Mouse (Mus musculus) cortical plate, adult 2 months (tissue): Measurements from ENCODE around the gene Gnptg. TPM values are rescaled to one million over a fixed set of nuclear protein-coding genes. Genes with fewer than 3 reads are reported as not detected.

Experiments used
- H3K27ac ChIP-seq: fragments of 200-500 bp; 2 replicates; pipeline ENCODE4 v1.5.1; 2012; ENCODE audit warnings: low read length, control low read depth, inconsistent platforms; ENCODE audit not compliant: insufficient read depth
- H3K4me1 ChIP-seq: fragments of 200-500 bp; 2 replicates; pipeline ENCODE4 v1.6.1; 2011; ENCODE audit warnings: low read length; ENCODE audit not compliant: control insufficient read depth, insufficient read depth
- H3K4me3 ChIP-seq: fragments of 200-500 bp; 2 replicates; pipeline ENCODE4 v1.5.1; 2011; ENCODE audit warnings: mild to moderate bottlenecking, low read length, control low read depth; ENCODE audit not compliant: insufficient read depth
- CTCF ChIP-seq: fragments of 200-500 bp; IDR thresholded peaks from 2 replicates; pipeline ENCODE4 v1.5.1; 2011; ENCODE audit warnings: mild to moderate bottlenecking, control low read depth, low read length; ENCODE audit not compliant: insufficient read depth; ENCODE audit errors: extremely low read depth
- POLR2A ChIP-seq: fragments of 200-500 bp; IDR thresholded peaks from 2 replicates; pipeline ENCODE4 v1.6.1; 2011; ENCODE audit warnings: mild to moderate bottlenecking, low read length, control low read depth; ENCODE audit not compliant: insufficient read depth; ENCODE audit errors: extremely low read depth
- polyA plus RNA-seq: library from polyadenylated mRNA; depleted of rRNA; stranded (reverse); fragments of >200 nt; gene quantifications from 2 replicates; pipeline ENCODE4 v1.2.3, GENCODE M21; 2012

Gnptg gene
- polyA plus RNA-seq, 1 experiment = 121 TPM

GRCm38 (mm10) chr17:25221821-25222503, 18.0 kb downstream of the Gnptg start:
- peak overlapping the region; percentile 68 for H3K27ac ChIP-seq
- H3K4me1 ChIP-seq = peaks cover 4% of the 10 kb centered on the region; the same call in 1 of the 2 replicates
- peak; percentile 64; the same call in 1 of the 2 replicates for TF ChIP-seq POLR2A
- no peak for TF ChIP-seq CTCF
- H3K4me3 ChIP-seq = peak overlapping the region; percentile 70

GRCm38 (mm10) chr17:25220746-25221145, 19.2 kb downstream of the Gnptg start:
- Histone ChIP-seq H3K4me3 (no peak overlapping the region), H3K27ac (peak overlapping the region; percentile 51; the same call in 1 of the 2 replicates), H3K4me1 (peaks cover 4% of the 10 kb centered on the region; the same call in 1 of the 2 replicates)
- TF ChIP-seq CTCF (no peak), POLR2A (no peak)

GRCm38 (mm10) chr17:25219492-25220295, 20.2 kb downstream of the Gnptg start:
- no peak for TF ChIP-seq POLR2A
- TF ChIP-seq CTCF = no peak
- Histone ChIP-seq H3K27ac (no peak overlapping the region), H3K4me1 (peaks cover 4% of the 10 kb centered on the region; the same call in 1 of the 2 replicates), H3K4me3 (no peak overlapping the region)

GRCm38 (mm10) chr17:25218967-25219366, 21.0 kb downstream of the Gnptg start:
- no peak overlapping the region for H3K27ac ChIP-seq
- H3K4me3 ChIP-seq = no peak overlapping the region
- TF ChIP-seq POLR2A (no peak), CTCF (no peak)
- H3K4me1 ChIP-seq = peaks cover 3% of the 10 kb centered on the region; the same call in 1 of the 2 replicates

- H3K4me1 ChIP-seq = no peaks in the 10 kb centered on the region
- no peak for TF ChIP-seq POLR2A
- H3K27ac ChIP-seq = no peak overlapping the region
- no peak overlapping the region for H3K4me3 ChIP-seq
These were observed 24.5 kb downstream of the Gnptg start for GRCm38 (mm10) chr17:25215431-25215830.

GRCm38 (mm10) chr17:25211705-25212104, 28.2 kb downstream of the Gnptg start:
- H3K27ac ChIP-seq = no peak overlapping the region

GRCm38 (mm10) chr17:25210680-25211466, 29.1 kb downstream of the Gnptg start:
- Histone ChIP-seq H3K4me3 (no peak overlapping the region), H3K27ac (peak overlapping the region; percentile 8; the same call in 1 of the 2 replicates), H3K4me1 (no peaks in the 10 kb centered on the region)
- TF ChIP-seq POLR2A (no peak), CTCF (no peak)

More at GRCm38 (mm10) chr17:25211705-25212104, 28.2 kb downstream of the Gnptg start:
- no peaks in the 10 kb centered on the region for H3K4me1 ChIP-seq
- TF ChIP-seq POLR2A (no peak), CTCF (no peak)
- H3K4me3 ChIP-seq = no peak overlapping the region

- Histone ChIP-seq H3K4me1 (no peaks in the 10 kb centered on the region), H3K4me3 (no peak overlapping the region), H3K27ac (no peak overlapping the region)
- TF ChIP-seq POLR2A (no peak), CTCF (no peak)
These were observed 29.9 kb downstream of the Gnptg start for GRCm38 (mm10) chr17:25210006-25210405.

GRCm38 (mm10) chr17:25202401-25202800, 37.5 kb downstream of the Gnptg start:
- H3K4me1 ChIP-seq = no peaks in the 10 kb centered on the region
- TF ChIP-seq POLR2A (no peak), CTCF (no peak)
- H3K27ac ChIP-seq = no peak overlapping the region
- H3K4me3 ChIP-seq = no peak overlapping the region
